10 mouse cellular contexts compared by ENCODE assay signal in genomic region chr14:99487981-99488380, GRCm38 (mm10).
"Had no signal": no experiment of that assay in that cellular context is flagged by ENCODE, and none has a peak within 500 bp of the region (broad histone marks: within the 10 kb centered on the region; RNA-seq: fewer than 3 reads in every experiment).

No protein-coding gene starts in this region.

- H3K9me3 ChIP-seq: limb, embryonic 13.5 days; neural tube, embryonic 12.5 days had no signal

- H3K9ac ChIP-seq: limb, embryonic 13.5 days; liver, embryonic 14.5 days; neural tube, embryonic 12.5 days had no signal

- H3K27me3 ChIP-seq: limb, embryonic 13.5 days; neural tube, embryonic 12.5 days had no signal

- H3K4me3 ChIP-seq: limb, embryonic 13.5 days; neural tube, embryonic 12.5 days had no signal

- H3K4me1 ChIP-seq: limb, embryonic 13.5 days; neural tube, embryonic 12.5 days had no signal

- H3K27ac ChIP-seq: kidney, postnatal 0 days; limb, embryonic 13.5 days; liver, embryonic 14.5 days; neural tube, embryonic 12.5 days had no signal

- H3K4me2 ChIP-seq: limb, embryonic 13.5 days; neural tube, embryonic 12.5 days had no signal

- DNase-seq: left cerebral cortex, postnatal 4 days; lung, adult 18-20 months; lung, postnatal 36 days; midbrain, embryonic 14.5 days; thymus, adult 2 months; thymus, postnatal 25 days had no signal

- H3K36me3 ChIP-seq: limb, embryonic 13.5 days; neural tube, embryonic 12.5 days had no signal
